Mouse (Mus musculus) E14TG2a.4 (cell line): ENCODE data around the gene Ctbp2.

ENCODE experiments used
- CTCF ChIP-seq: conservative IDR thresholded peaks from 2 replicates; pipeline ENCODE4 v1.5.1; 2014; ENCODE audit warnings: low read length
- NANOG ChIP-seq: IDR thresholded peaks from 2 replicates; pipeline ENCODE4 v1.6.1; 2014; ENCODE audit warnings: borderline replicate concordance, low read length, mixed read lengths

GRCm38 (mm10) chr7:133060170-133060569 is 64.0 kb downstream of the Ctbp2 start:
- TF ChIP-seq CTCF (no peak), NANOG (no peak)
